Mouse (Mus musculus) midbrain, postnatal 0 days (tissue): ENCODE measurements around the gene Krtap9-3. TPM values are rescaled to one million over a fixed set of nuclear protein-coding genes. Genes with fewer than 3 reads are reported as not detected.
"Not testable (repeated sequence)": the region's sequence is repeated elsewhere in the genome, so short reads cannot be mapped to it uniquely, and the experiment has no call there.

Source experiments
- ATAC-seq: fragments of 200-750 bp; cut with Nextera tagmentation; 2 replicates; pipeline ENCODE4 v1.8.0; 2017; ENCODE audit warnings: moderate number of reproducible peaks, mild to moderate bottlenecking, moderate TSS enrichment, moderate library complexity; ENCODE audit not compliant: low FRiP score
- DNase-seq: peaks from one replicate; pipeline ENCODE4 v3.0.0-alpha.2; 2015; ENCODE audit warnings: low spot score
- H3K27ac ChIP-seq: fragments of 300-500 bp; sonication (generic); 2 replicates; pipeline ENCODE4 v1.5.1; 2014; ENCODE audit warnings: low read depth, mild to moderate bottlenecking, low read length, mixed read lengths
- H3K27me3 ChIP-seq: fragments of 300-500 bp; sonication (generic); 2 replicates; pipeline ENCODE4 v1.6.1; 2014; ENCODE audit warnings: low read length, control low read depth, mixed read lengths; ENCODE audit not compliant: insufficient read depth
- H3K36me3 ChIP-seq: fragments of 300-500 bp; sonication (generic); 2 replicates; pipeline ENCODE4 v1.6.1; 2014; ENCODE audit warnings: low read length, control low read depth, mixed read lengths; ENCODE audit not compliant: insufficient read depth
- H3K4me1 ChIP-seq: fragments of 300-500 bp; sonication (generic); 2 replicates; pipeline ENCODE4 v1.6.1; 2014; ENCODE audit warnings: mild to moderate bottlenecking, control low read depth, antibody characterized with exemption, low read length, mixed read lengths; ENCODE audit not compliant: insufficient read depth
- H3K4me2 ChIP-seq: fragments of 300-500 bp; sonication (generic); 2 replicates; pipeline ENCODE4 v1.6.1; 2014; ENCODE audit warnings: low read depth, mild to moderate bottlenecking, low read length, mixed read lengths; ENCODE audit not compliant: poor library complexity, severe bottlenecking
- H3K4me3 ChIP-seq: fragments of 300-500 bp; sonication (generic); 2 replicates; pipeline ENCODE4 v1.5.1; 2014; ENCODE audit warnings: low read depth, mild to moderate bottlenecking, low read length, moderate library complexity
- H3K9ac ChIP-seq: fragments of 300-500 bp; sonication (generic); replicated peaks from 2 replicates; pipeline ENCODE4 v1.6.1; 2014; ENCODE audit warnings: mild to moderate bottlenecking, low read length, moderate library complexity, mixed read lengths; ENCODE audit not compliant: poor library complexity, severe bottlenecking
- H3K9me3 ChIP-seq: fragments of 300-500 bp; sonication (generic); 2 replicates; pipeline ENCODE4 v1.6.1; 2016; ENCODE audit warnings: low read length, control low read depth
- CTCF ChIP-seq: IDR thresholded peaks from 2 replicates; pipeline ENCODE4 v1.5.1; 2016; ENCODE audit warnings: antibody characterized with exemption, mild to moderate bottlenecking
- WGBS: fragments of 180-500 bp; shearing (Covaris S2); extraction: QIAGEN DNeasy Blood & Tissue Kit; methylation state at CpG from one replicate; pipeline ENCODE4 v1.1.7; 2014; 5-methylcytosine and 5-hydroxymethylcytosine counted together
- polyA plus RNA-seq: library from polyadenylated mRNA; unstranded; fragments of >200 nt; fragmentation: Nextera tagmentation; extraction: Ambion mirVana; gene quantifications from 2 replicates; pipeline ENCODE4 v1.2.1, GENCODE M21; 2015
- total RNA-seq: library from RNA; depleted of rRNA; stranded (reverse); fragments of >200 nt; gene quantifications from 2 replicates; pipeline ENCODE4 v1.2.3, GENCODE M21; 2014; rRNA removed

The Krtap9-3 gene
- total RNA-seq = not detected in 2 replicates
- polyA plus RNA-seq = not detected in 2 replicates

- not testable (repeated sequence) for H3K4me1 ChIP-seq, H3K36me3 ChIP-seq, DNase-seq, H3K27ac ChIP-seq, H3K4me3 ChIP-seq, H3K9ac ChIP-seq, H3K4me2 ChIP-seq, ATAC-seq, H3K9me3 ChIP-seq, H3K27me3 ChIP-seq
- WGBS = 86% methylated on average over 6 of the region's 6 CpGs
Measured at GRCm38 (mm10) chr11:99597742-99598141, at the start of gene Krtap9-3. Gene Krtap9-3, minus strand, starts transcription at chr11:99598105.

GRCm38 (mm10) chr11:99646444-99646843 lies 48.5 kb upstream of the Krtap9-3 start:
- no peak for TF ChIP-seq CTCF
- H3K9ac ChIP-seq = no peak overlapping the region
- no peaks in the 10 kb centered on the region for H3K27me3 ChIP-seq
- H3K9me3 ChIP-seq = no peaks in the 10 kb centered on the region
- no peak overlapping the region for H3K4me2 ChIP-seq
- H3K4me1 ChIP-seq = no peaks in the 10 kb centered on the region
- H3K4me3 ChIP-seq = no peak overlapping the region
- 91% methylated on average over 15 of the region's 15 CpGs for WGBS
- no peak for ATAC-seq
- DNase-seq = no peak
- H3K27ac ChIP-seq = no peak overlapping the region
- no peaks in the 10 kb centered on the region for H3K36me3 ChIP-seq

GRCm38 (mm10) chr11:99644351-99644750 lies 46.4 kb upstream of the Krtap9-3 start:
- DNase-seq (peak; percentile 31), ATAC-seq (no peak)
- Histone ChIP-seq H3K27ac (no peak overlapping the region), H3K4me1 (no peaks in the 10 kb centered on the region), H3K27me3 (no peaks in the 10 kb centered on the region), H3K4me3 (no peak overlapping the region), H3K9ac (no peak overlapping the region), H3K9me3 (no peaks in the 10 kb centered on the region), H3K4me2 (no peak overlapping the region), H3K36me3 (no peaks in the 10 kb centered on the region)
- no peak for TF ChIP-seq CTCF
- WGBS = 74% methylated on average over 3 of the region's 3 CpGs

GRCm38 (mm10) chr11:99643635-99644139 lies 45.8 kb upstream of the Krtap9-3 start, which contains the start of gene Krtap4-7:
Gene Krtap4-7, minus strand, starts transcription at chr11:99644089.
- H3K4me3 ChIP-seq, DNase-seq, ATAC-seq, H3K9me3 ChIP-seq, H3K4me2 ChIP-seq, H3K9ac ChIP-seq, H3K36me3 ChIP-seq, H3K27ac ChIP-seq, H3K4me1 ChIP-seq, H3K27me3 ChIP-seq: not testable (repeated sequence)
- 85% methylated on average over 9 of the region's 9 CpGs for WGBS

GRCm38 (mm10) chr11:99640926-99641325 lies 43.0 kb upstream of the Krtap9-3 start:
- H3K4me1 ChIP-seq = no peaks in the 10 kb centered on the region
- H3K4me2 ChIP-seq = no peak overlapping the region
- 41% methylated on average over 1 of the region's 1 CpGs for WGBS
- ATAC-seq (no peak), DNase-seq (no peak)
- H3K27ac ChIP-seq = no peak overlapping the region
- no peak for TF ChIP-seq CTCF
- no peaks in the 10 kb centered on the region for H3K9me3 ChIP-seq
- H3K4me3 ChIP-seq = no peak overlapping the region
- H3K36me3 ChIP-seq = no peaks in the 10 kb centered on the region
- no peak overlapping the region for H3K9ac ChIP-seq
- no peaks in the 10 kb centered on the region for H3K27me3 ChIP-seq

- Histone ChIP-seq H3K4me2 (no peak overlapping the region), H3K27me3 (no peaks in the 10 kb centered on the region), H3K9ac (no peak overlapping the region), H3K4me1 (no peaks in the 10 kb centered on the region), H3K27ac (no peak overlapping the region), H3K9me3 (no peaks in the 10 kb centered on the region), H3K4me3 (no peak overlapping the region), H3K36me3 (no peaks in the 10 kb centered on the region)
- DNase-seq (no peak), ATAC-seq (no peak)
- TF ChIP-seq CTCF = no peak
- 54% methylated on average over 1 of the region's 1 CpGs for WGBS
Measured at GRCm38 (mm10) chr11:99637086-99637485, 39.2 kb upstream of the Krtap9-3 start.
